Mouse (Mus musculus) forelimb bud, embryonic 11.5 days (tissue): ENCODE measurements around the gene Pacs2.

ENCODE experiments used
- DNase-seq: peaks from one replicate; pipeline ENCODE4 v3.0.0-alpha.2; 2012; ENCODE audit warnings: low read depth, low spot score

The Pacs2 gene

DNA sequence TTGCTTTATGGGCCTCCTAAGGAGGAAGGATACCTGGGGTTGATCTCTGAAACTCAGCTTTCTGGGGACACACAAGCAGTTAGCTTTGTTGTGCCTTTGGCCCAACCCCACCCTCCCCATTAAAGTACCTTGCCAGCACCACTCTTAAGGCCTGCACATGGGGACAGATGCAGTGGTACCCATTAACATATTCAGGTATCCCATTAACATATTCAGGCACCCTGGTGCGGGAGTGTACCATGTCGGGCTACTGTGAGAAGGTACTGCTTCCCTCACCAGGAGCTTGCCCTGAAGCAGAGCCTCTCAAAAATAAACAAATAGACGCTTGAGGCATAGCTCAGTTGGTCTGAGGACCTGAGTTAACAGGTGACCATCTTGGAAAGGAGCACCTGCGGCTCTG lies 73.7 kb downstream of the Pacs2 start:
- no peak for DNase-seq

DNA sequence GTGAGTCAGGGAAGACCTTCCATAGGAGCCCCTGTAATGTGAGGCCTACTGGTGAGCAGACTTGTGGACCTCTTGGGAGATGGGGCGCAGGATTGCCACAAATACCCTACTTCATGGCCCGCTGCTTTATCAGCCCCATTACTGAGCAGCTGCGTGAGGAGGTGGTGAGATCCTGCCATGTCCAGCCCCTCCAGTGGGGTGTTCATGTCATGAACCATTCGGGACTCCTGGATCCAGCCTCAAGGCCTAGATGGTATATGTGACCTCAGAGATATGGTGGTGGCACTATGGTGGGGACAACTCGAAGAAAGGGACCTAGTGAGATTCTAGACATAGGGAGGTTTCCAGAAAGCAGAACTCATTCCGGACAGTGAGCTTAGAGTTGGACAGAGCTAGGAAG lies 74.8 kb downstream of the Pacs2 start:
- DNase-seq = no peak

DNA sequence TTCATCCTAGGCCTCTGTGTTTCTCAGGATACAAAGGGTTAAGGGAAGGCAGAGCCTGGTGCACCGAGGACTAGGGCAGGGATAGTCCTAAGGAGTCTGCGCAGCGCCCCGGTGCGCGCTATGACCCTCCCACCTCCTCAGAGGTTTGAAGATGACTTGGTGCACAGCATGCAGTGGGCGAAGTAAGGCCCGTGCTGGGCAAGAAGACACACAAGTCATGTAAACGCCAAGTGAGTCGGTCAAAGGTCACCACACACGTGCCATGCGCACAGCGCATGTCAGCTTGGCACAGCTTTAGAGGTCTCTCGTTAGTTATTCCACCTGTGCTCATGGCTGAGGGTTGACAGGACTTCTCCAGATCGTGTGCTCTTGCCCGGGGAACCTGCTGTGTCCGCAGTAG lies 75.7 kb downstream of the Pacs2 start:
- no peak for DNase-seq

DNA sequence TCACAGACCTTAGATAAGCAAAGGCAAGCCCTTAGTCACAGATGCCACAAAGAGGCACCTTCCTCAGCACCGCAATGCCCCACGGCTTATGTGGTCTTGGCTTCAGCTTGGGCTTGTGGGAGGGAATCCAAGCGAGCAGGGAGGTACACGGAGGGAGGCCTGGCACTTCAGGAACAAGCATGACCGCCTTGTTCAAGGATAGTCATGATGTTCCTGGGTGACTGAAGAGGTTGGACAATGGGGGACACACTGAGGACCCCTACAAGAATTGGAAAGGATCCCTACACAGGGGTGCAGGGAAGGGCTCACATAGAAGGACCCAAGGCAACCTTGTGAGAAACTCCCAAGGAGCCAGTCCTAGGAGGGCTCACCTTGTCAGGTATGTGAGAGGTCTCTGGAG lies 82.7 kb downstream of the Pacs2 start:
- no peak for DNase-seq

DNA sequence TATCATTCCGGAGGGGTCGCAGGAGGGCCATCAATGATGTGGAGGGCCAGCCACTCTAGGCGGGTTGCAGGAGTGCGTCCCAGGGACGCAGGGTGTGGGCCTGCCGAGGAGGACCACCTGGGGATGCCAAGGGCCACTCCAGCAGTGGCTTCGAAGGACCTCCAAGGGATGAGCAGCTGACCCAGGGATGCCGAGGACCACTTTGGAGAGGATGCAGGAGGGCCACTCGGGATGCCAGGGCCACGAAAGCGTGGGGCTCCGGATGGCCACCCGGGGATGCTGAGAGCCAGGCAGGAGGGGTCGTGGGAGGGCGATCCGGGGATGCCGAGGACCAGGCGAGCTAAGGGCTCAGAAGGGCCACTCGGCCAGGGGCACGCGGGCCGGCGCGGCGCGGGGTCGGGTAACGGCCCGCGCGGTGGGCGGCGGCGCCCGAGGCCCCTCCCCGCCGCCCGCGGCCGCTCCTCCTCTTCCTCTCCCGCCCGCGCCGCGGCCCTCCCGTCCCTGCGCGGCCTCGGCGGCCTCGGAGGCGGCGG lies 83.5 kb downstream of the Pacs2 start, which contains the start of gene Mta1:
Gene Mta1, plus strand, starts transcription at position 530 of the 533 bp plus-strand sequence.
- peak; percentile 21 for DNase-seq

DNA sequence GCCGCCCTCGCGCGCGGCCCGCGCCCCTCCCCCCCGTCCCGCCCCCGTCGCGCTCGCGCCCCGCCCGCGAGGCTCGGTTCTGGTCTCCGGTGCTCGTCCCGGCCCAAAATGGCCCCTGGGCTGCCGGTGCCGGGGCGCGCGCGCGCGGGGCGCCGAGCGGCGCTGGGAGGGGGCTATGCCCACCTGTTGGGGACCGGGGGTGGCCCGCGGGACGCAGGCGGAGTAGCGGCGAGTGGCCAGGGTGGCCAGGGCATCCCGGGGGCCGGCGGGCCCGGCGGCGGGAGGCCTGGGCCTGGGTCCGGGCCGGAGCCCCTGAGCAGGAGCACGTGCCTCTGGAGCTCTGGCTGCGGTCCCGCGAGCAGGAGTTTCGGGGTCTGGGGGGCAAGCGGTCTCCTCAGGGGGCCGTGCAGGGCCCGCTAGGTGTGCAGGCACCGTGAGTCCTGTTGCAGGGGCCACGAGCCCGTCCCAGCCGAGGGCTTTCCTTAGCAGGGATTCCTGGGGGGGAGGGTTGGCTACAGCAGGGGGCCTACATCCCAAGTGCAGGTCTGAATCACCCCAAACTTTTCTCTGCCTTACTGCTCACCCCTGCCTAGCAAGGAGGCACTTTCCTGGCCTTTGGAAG lies 84.3 kb downstream of the Pacs2 start:
- DNase-seq = peak; percentile 7

DNA sequence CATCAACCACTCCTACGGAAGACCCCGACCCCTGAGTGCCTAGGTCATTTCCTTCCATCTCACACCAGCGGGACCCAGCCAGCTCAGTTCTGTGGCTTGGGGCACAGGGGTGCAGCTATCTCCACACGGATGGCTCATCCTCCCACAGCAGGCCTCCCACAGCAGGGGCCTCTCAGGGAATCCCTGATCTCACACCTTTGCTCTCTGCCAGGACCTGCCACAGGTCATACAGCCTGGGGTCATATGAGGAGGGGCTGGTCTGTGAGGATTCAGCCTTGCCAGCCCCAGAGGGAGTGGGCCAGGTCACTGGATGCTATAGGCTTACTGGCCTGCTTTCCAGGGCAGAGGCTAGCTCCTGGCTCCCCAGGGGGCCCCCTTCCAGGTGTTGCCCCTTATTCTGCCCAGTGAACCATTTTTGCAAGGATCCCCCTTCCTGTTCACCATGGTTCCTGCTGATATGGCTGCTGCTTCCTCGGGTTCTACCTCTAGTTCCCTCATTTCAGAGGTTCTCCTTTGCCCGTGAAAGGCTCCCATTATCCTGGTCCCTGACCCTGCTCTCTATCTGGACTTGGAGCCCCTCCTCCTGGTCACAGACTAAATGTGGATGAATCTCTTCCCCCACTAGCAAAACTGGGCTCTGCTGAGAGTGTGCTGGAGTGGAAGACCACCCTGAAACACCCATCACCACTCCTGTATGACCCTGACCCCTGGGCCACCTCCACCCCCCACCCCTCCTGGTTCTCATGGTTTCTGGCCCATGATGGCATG lies 85.3 kb downstream of the Pacs2 start:
- DNase-seq = no peak

DNA sequence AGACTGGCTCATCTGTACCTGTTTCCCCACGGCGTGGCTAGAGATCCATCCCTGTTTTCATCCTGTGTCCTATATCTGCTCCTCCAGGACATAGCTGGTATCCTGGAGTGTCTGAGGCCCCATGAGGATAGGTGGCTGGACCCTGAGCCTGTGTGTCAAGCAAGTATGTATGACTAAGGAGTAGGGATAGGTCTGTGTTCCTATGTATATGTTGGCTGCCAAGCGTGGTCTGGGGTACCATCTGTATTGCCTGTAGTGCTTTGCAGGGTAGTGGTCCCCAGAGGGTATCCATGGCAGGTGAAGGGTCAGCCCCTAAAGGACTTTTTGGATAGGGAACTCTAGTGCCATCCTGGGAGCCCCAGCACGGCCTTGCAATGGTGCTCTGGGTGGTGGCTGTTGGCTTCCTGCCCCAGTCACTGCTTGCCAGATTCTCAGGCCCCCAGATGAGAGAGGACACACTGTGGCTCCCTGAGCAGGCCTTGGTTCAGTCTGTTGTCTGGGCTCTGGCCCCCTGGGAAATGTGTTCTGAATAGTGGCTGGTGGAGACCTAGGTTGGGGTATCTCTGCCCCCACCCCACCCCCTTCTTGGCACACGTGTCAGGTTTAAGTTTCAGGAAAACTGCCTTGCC lies 86.3 kb downstream of the Pacs2 start:
- no peak for DNase-seq

DNA sequence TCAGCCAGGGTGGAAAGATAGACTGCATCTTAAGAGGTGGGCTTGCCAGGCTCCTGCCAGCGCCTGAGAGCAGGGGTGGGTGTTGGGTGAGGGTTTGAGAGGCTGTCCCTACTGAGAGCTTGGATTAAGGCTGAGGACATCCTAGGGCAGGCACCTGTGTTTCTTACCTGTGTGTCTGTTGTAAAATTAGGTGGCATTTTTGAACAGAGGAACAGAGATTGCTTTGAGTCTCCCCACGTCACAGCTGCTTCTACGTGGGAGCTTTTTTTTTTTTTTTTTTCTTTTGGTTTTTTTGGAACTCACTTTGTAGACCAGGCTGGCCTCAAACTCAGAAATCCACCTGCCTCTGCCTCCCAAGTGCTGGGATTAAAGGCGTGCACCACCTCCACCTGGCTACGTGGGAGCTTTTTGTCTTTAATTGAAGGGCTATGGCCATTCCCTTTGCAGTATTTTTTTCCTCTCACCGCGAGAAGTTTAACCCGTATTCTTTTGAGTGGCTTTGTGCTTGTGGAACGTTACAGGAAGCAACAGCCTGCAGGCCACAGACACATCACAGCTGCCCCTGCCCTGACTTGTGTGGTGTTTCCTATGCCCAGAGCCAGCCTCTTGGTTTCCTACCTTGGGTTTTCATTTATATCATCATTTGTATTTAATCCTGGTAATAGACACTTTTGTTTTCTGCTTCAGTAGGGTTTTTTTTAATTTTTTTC lies 87.1 kb downstream of the Pacs2 start:
- DNase-seq = no peak

DNA sequence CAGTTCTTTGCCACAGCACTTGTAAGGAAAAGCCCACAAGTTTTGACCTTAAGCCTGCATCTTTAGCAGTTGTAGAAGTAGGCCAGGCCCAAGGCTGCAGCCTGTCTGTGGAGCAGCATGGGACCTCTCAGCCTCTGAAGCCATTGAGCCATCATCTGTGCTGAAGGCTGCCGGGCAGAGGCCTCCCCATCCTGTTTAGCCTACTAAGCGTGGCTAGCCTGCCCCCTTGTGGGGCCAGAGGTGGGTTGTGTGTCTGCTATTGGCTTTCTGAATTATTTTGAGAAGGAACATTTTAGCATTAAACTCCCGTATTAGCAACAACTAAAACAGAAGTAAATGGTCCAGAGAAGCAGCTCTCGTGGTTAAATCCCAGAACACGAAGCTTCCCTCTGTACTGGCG lies 88.2 kb downstream of the Pacs2 start:
- DNase-seq = peak; percentile 26

DNA sequence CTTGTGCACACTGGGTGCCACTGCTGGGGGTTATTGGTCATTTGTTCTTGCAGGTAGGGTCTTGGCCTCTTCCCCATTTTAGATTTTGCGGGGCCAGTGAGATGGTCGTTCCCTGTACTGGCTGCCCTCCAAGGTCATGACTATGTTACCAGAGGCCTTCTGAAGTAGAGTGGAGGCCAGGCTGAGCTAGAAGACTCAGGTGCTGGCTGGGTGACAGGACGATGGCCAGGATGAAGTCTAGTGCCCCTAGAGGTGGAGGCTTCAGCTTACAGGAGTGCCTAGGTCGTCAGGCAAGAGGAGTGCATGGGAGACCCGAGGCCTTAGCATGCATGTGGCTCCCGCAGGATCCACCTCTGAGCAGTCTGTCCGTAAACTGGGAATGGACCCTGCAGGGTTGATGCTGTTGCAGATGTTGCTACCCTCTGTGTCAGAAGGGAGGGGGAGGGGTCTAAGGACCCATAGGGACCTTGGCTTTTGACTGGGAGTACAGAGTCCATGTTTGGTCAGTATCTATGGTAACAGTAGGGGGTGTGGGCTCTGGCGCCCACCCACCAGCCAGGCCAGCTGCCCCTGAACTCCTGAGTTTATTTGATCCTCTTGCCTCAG lies 89.6 kb downstream of the Pacs2 start:
- DNase-seq = no peak

DNA sequence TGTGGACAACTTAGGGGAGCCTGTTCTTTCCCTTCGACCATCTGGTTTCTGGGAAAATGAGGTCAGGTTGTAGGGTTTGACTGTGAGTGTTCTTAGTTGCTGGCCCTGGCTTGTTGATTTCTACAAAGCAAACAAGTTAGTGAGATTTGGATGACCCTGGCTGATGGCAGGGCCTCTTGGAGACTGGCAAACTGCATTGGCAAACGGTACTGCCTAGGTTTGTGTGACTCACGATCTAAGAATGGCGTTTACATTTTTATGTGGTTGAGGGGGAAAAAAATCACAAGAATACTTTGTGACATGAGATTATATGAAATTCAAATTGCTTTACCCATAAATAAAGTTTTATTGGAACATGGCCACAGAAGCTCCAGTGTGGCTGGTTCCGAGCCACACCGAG lies 92.1 kb downstream of the Pacs2 start:
- no peak for DNase-seq

DNA sequence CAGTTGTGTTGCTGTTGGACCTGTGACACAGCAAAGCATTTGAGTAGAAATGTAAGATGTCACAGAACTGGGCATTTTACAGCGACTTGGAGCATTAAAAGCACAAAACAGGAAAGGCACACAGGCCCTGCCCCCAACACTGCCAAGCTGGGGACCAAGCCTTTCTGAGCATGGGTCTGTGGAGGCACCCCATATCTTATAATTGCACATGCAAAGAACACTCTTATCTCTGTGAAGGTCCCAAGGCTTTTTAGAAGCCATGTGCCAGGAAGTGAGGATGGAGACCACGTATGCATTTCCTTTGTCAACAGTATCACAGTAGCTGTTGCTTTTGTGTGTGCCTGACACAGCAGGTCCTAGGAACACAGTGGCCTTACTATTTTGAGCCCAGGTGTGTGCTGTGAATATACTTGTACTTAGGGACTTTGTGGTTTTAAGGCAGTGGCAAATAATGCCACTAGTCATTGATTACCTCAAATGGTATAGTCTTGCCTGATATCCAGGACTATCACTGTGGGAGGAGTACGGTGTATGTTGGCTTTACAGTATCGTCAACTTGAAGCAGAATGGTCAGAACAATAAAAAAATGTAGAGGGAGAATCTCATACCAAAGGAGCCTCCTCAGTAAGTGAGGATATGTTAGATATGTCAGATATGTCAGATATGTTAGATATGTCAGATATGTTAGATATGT lies 93.3 kb downstream of the Pacs2 start:
- no peak for DNase-seq

DNA sequence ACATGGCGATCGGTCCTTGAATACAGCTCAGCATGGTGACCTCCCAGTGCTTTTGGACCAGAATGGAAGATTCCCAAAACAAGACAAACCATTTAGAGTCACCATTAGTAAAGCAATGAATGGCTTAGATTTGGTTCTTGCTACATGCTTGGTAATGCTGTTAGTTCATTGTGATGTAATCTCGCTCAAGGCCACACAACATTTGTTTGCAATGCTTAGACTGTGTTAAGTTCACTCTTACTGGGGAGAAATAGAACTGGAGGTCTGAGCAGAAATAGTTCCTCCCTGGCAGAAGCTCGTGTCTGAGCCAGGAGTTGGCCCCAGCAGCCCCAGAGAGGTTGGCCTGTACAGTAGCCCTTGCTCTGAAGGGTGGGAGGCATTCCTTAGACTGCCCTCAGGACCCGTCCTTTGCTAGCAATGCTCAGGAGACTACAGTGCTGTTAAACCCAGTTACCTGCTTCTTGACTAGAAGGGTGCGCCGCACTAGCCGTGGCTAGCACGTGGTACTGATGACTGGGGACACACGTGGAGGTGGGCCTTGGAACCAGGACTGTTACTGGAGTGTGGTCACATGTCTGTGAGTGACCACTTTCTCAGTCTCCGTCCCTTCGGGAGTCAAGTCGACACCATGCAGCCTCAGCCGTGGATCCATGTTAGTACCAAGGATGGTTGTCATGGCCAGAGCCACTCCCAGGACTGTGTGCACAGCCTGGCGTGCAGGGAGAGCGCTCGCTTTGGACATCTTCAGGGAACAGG lies 94.4 kb downstream of the Pacs2 start:
- no peak for DNase-seq

DNA sequence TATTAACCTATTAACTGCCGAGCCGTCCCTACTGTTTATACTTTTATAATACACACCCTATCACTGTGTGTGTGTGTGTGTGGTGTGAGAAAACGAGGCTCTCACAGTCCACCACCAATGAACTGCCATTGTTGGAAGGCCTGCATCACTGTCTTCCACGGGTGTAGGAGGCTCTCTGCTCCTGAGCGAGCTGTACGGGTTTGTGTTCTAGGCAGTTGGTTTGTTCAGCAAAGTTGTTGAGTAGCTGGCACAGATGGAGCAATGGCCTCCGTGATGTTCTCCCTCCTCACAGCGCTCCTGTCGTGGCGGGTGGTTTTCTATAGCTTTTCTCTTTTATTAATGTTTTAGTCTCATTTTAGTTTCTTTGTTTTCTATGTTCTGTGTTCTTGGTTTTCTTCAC lies 95.5 kb downstream of the Pacs2 start:
- no peak for DNase-seq

DNA sequence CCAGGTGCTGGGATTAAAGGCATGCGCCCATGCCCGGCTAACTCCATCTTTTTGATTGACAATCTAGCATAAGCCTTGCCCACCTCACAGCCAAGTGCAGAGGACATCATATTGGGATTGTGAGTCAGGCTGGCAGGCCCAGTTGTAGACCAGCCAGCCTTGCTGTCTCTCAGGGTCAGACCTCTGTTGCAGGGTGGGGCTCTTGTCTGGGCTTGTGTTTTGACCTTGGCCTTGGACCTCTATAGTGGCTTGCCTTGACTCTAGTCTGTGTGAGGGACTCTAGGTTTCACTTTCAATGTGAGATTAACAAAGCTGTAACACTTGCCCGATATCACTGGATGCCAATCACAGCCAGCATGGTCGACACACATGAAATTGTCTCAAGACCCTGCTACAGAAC lies 99.8 kb downstream of the Pacs2 start:
- DNase-seq = no peak

DNA sequence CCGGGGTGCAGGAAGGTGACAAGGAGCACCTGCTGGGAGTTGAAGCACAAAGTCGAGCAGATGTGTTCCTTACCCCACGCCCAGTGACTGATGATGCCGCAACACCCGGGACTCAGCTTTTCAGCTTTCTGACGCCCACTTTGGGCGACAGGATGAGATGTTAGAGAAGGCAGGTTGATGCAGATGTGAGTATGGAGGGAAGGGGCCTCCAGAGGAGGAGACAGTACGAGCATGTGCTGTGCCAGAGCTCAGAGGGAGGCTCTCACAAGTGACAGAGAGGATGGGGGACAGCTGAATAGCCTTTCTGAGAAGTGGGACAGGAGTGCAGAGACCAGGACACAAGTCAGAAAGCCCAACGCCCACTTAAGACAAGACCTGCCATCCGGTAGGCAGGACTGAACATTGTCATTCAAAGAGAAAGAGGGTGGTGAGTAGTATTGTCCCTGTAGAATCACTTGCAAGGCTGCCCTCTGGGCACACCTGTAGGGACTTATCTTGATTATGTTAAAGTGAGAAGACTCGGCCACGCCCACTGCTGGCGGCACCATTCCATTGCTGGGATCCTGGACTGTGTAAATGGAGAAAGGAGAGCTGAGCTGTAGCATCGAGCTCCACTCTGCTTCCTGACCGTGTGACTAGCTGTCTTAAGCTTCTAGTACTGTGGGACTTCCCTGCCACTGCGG lies 100.7 kb downstream of the Pacs2 start:
- DNase-seq = no peak

DNA sequence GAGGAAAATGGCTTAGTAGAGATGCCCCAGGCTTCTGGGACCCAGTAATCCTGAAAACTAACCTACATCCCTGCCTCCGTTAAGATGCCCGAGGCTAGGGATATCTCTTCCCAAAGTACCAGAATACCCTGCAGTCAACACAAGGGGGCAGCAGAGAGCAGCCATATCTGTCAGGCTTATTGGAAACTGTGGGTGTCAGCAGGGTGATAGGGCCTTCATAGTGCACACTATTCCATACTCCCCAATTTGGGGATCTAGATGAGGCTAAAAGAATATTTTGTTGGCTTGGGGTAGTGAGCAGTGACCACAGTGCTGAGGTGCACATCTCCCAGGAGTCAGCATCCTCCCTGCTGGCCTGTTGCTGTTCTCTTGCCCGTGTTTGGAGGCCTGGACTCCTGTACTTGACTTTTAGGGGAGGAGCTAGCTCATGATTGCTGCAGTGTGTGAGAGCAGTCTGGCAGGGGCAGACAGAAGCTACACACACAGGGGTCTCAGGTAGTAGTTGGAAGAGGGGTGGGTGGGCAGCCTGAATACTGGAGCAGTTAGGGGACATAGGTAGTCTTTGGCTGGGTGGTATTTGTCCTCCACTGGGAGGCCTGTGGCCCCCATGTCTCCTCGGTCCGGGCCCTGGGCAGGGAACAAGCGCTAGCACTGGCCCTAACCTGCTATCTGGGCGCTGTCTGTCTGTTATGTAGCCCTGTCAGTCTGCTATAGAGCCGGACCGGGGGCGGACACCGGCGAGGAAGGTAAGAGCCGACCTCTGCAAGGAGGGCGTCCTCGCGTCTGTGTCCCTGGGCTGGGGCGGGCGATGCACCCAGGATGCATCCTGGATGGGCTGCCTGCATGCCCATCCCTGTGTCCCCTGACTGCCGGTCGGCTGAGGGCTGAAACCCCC lies 105.5 kb downstream of the Pacs2 start:
- DNase-seq = peak; percentile 67
